Mouse (Mus musculus) embryonic facial prominence, embryonic 12.5 days (tissue): Measurements from ENCODE around the gene Zdhhc12. TPM values are rescaled to one million over a fixed set of nuclear protein-coding genes. Genes with fewer than 3 reads are reported as not detected.

ENCODE experiments used
- ATAC-seq: fragments of 200-750 bp; cut with Nextera tagmentation; 2 replicates; pipeline ENCODE4 v1.8.0; 2017; ENCODE audit not compliant: insufficient number of reproducible peaks, insufficient read depth, low FRiP score, low TSS enrichment
- H3K27ac ChIP-seq: fragments of 300-500 bp; sonication (generic); 2 replicates; pipeline ENCODE4 v1.5.1; 2016; ENCODE audit warnings: mild to moderate bottlenecking
- H3K27me3 ChIP-seq: fragments of 300-500 bp; sonication (generic); 2 replicates; pipeline ENCODE4 v1.6.1; 2016; ENCODE audit warnings: mild to moderate bottlenecking, moderate library complexity
- H3K36me3 ChIP-seq: fragments of 300-500 bp; sonication (generic); 2 replicates; pipeline ENCODE4 v1.6.1; 2016; ENCODE audit warnings: mild to moderate bottlenecking
- H3K4me1 ChIP-seq: fragments of 300-500 bp; sonication (generic); 2 replicates; pipeline ENCODE4 v1.6.1; 2016
- H3K4me2 ChIP-seq: fragments of 300-500 bp; sonication (generic); replicated peaks from 2 replicates; pipeline ENCODE4 v1.6.1; 2016; ENCODE audit warnings: mild to moderate bottlenecking, moderate library complexity
- H3K4me3 ChIP-seq: fragments of 300-500 bp; sonication (generic); 2 replicates; pipeline ENCODE4 v1.5.1; 2016; ENCODE audit warnings: mild to moderate bottlenecking
- H3K9ac ChIP-seq: fragments of 300-500 bp; sonication (generic); 2 replicates; pipeline ENCODE4 v1.6.1; 2016; ENCODE audit warnings: mild to moderate bottlenecking, moderate library complexity
- H3K9me3 ChIP-seq: fragments of 300-500 bp; sonication (generic); 2 replicates; pipeline ENCODE4 v1.6.1; 2016; ENCODE audit warnings: mild to moderate bottlenecking, moderate library complexity
- WGBS: fragments of 180-500 bp; shearing (Covaris S2); methylation state at CpG from one replicate; pipeline ENCODE4 v1.1.7; 2016; 5-methylcytosine and 5-hydroxymethylcytosine counted together
- polyA plus RNA-seq: library from polyadenylated mRNA; unstranded; fragments of >200 nt; fragmentation: Nextera tagmentation; extraction: Ambion mirVana; gene quantifications from 2 replicates; pipeline ENCODE4 v1.2.1, GENCODE M21; 2016

Zdhhc12 gene
- polyA plus RNA-seq, 1 experiment from 2014 or later: 27.7 TPM

- ATAC-seq: no peak
- Histone ChIP-seq H3K4me2 (peak overlapping the region; percentile 94), H3K4me3 (peak overlapping the region; percentile 54), H3K36me3 (peaks cover 18% of the 10 kb centered on the region), H3K9ac (peak overlapping the region; percentile 52; the same call in 1 of the 2 replicates), H3K27ac (peak overlapping the region; percentile 37), H3K27me3 (no peaks in the 10 kb centered on the region), H3K9me3 (no peaks in the 10 kb centered on the region), H3K4me1 (peaks cover 10% of the 10 kb centered on the region)
- WGBS: 63% methylated on average over 6 of the region's 6 CpGs
Measured at GRCm38 (mm10) chr2:30076959-30077358, 16.5 kb downstream of the Zdhhc12 start.

GRCm38 (mm10) chr2:30076439-30076838, 17.0 kb downstream of the Zdhhc12 start:
- 92% methylated on average over 9 of the region's 9 CpGs for WGBS
- no peaks in the 10 kb centered on the region for H3K9me3 ChIP-seq
- no peak overlapping the region for H3K4me3 ChIP-seq
- peaks cover 18% of the 10 kb centered on the region for H3K36me3 ChIP-seq
- H3K27me3 ChIP-seq: no peaks in the 10 kb centered on the region
- no peak for ATAC-seq
- H3K9ac ChIP-seq: no peak overlapping the region
- no peak overlapping the region for H3K27ac ChIP-seq
- H3K4me2 ChIP-seq: no peak overlapping the region
- H3K4me1 ChIP-seq: peaks cover 10% of the 10 kb centered on the region

GRCm38 (mm10) chr2:30075625-30076024, 17.8 kb downstream of the Zdhhc12 start:
- Histone ChIP-seq H3K9ac (no peak overlapping the region), H3K36me3 (peaks cover 19% of the 10 kb centered on the region), H3K27me3 (no peaks in the 10 kb centered on the region), H3K4me1 (peaks cover 10% of the 10 kb centered on the region), H3K4me2 (no peak overlapping the region), H3K9me3 (no peaks in the 10 kb centered on the region), H3K27ac (no peak overlapping the region), H3K4me3 (no peak overlapping the region)
- no peak for ATAC-seq
- WGBS: 79% methylated on average over 3 of the region's 3 CpGs

GRCm38 (mm10) chr2:30073285-30073684, 20.2 kb downstream of the Zdhhc12 start:
- 74% methylated on average over 3 of the region's 3 CpGs for WGBS
- H3K36me3 ChIP-seq: peaks cover 40% of the 10 kb centered on the region
- no peak for ATAC-seq
- no peaks in the 10 kb centered on the region for H3K27me3 ChIP-seq
- H3K4me1 ChIP-seq: peaks cover 9% of the 10 kb centered on the region
- H3K9ac ChIP-seq: no peak overlapping the region
- H3K4me2 ChIP-seq: no peak overlapping the region
- no peaks in the 10 kb centered on the region for H3K9me3 ChIP-seq
- no peak overlapping the region for H3K27ac ChIP-seq
- H3K4me3 ChIP-seq: no peak overlapping the region

GRCm38 (mm10) chr2:30072875-30073274, 20.6 kb downstream of the Zdhhc12 start:
- Histone ChIP-seq H3K9me3 (no peaks in the 10 kb centered on the region), H3K4me1 (peaks cover 6% of the 10 kb centered on the region), H3K4me3 (no peak overlapping the region), H3K27me3 (no peaks in the 10 kb centered on the region), H3K9ac (no peak overlapping the region), H3K4me2 (no peak overlapping the region), H3K36me3 (peaks cover 41% of the 10 kb centered on the region), H3K27ac (no peak overlapping the region)
- 78% methylated on average over 7 of the region's 7 CpGs for WGBS
- no peak for ATAC-seq

- H3K27ac ChIP-seq: no peak overlapping the region
- WGBS: 25% methylated on average over 7 of the region's 7 CpGs
Measured at GRCm38 (mm10) chr2:30067962-30068361, 25.5 kb downstream of the Zdhhc12 start.

GRCm38 (mm10) chr2:30067031-30067888, 26.2 kb downstream of the Zdhhc12 start:
- WGBS: under 1% methylated on average over 48 of the region's 69 CpGs
- Histone ChIP-seq H3K4me1 (peaks cover 33% of the 10 kb centered on the region), H3K4me2 (peak overlapping the region; percentile 67), H3K9me3 (no peaks in the 10 kb centered on the region), H3K4me3 (peak overlapping the region; percentile 100), H3K9ac (peak overlapping the region; percentile 100), H3K27ac (peak overlapping the region; percentile 100), H3K36me3 (peaks cover 23% of the 10 kb centered on the region), H3K27me3 (no peaks in the 10 kb centered on the region)
- ATAC-seq: 0 out of 2 replicates have a peak, but pooled peaks have one; percentile 1

More at GRCm38 (mm10) chr2:30067962-30068361, 25.5 kb downstream of the Zdhhc12 start:
- H3K4me1 ChIP-seq: peaks cover 32% of the 10 kb centered on the region
- peak overlapping the region; percentile 100 for H3K9ac ChIP-seq
- peak overlapping the region; percentile 100 for H3K4me3 ChIP-seq
- peaks cover 30% of the 10 kb centered on the region for H3K36me3 ChIP-seq
- peak overlapping the region; percentile 67 for H3K4me2 ChIP-seq
- H3K27me3 ChIP-seq: no peaks in the 10 kb centered on the region
- H3K9me3 ChIP-seq: no peaks in the 10 kb centered on the region
- no peak for ATAC-seq

GRCm38 (mm10) chr2:30066046-30066901, 27.2 kb downstream of the Zdhhc12 start:
- ATAC-seq: peak; percentile 94
- under 1% methylated on average over 72 of the region's 101 CpGs for WGBS
- Histone ChIP-seq H3K4me3 (peak overlapping the region; percentile 100), H3K27me3 (no peaks in the 10 kb centered on the region), H3K27ac (peak overlapping the region; percentile 100), H3K36me3 (peaks cover 23% of the 10 kb centered on the region), H3K9ac (peak overlapping the region; percentile 100), H3K4me2 (peak overlapping the region; percentile 67), H3K9me3 (no peaks in the 10 kb centered on the region), H3K4me1 (peaks cover 37% of the 10 kb centered on the region)

GRCm38 (mm10) chr2:30064298-30064697, 29.1 kb downstream of the Zdhhc12 start:
- Histone ChIP-seq H3K9ac (no peak overlapping the region), H3K36me3 (peaks cover 11% of the 10 kb centered on the region), H3K27me3 (no peaks in the 10 kb centered on the region), H3K4me1 (peaks cover 39% of the 10 kb centered on the region), H3K4me2 (peak overlapping the region; percentile 62), H3K4me3 (peak overlapping the region; percentile 58; the same call in 1 of the 2 replicates), H3K27ac (no peak overlapping the region), H3K9me3 (no peaks in the 10 kb centered on the region)
- 40% methylated on average over 3 of the region's 3 CpGs for WGBS
- no peak for ATAC-seq

GRCm38 (mm10) chr2:30063791-30064190, 29.7 kb downstream of the Zdhhc12 start:
- WGBS: 13% methylated on average over 2 of the region's 3 CpGs
- Histone ChIP-seq H3K4me1 (peaks cover 39% of the 10 kb centered on the region), H3K9ac (peak overlapping the region; percentile 70; the same call in 1 of the 2 replicates), H3K27ac (no peak overlapping the region; the same call in 1 of the 2 replicates), H3K4me2 (peak overlapping the region; percentile 62), H3K4me3 (peak overlapping the region; percentile 58), H3K36me3 (peaks cover 6% of the 10 kb centered on the region), H3K9me3 (no peaks in the 10 kb centered on the region), H3K27me3 (no peaks in the 10 kb centered on the region)
- ATAC-seq: no peak

GRCm38 (mm10) chr2:30063235-30063634, 30.2 kb downstream of the Zdhhc12 start:
- Histone ChIP-seq H3K4me2 (peak overlapping the region; percentile 62), H3K36me3 (peaks cover under 1% of the 10 kb centered on the region; the same call in 1 of the 2 replicates), H3K27me3 (no peaks in the 10 kb centered on the region), H3K9ac (peak overlapping the region; percentile 70), H3K4me3 (peak overlapping the region; percentile 58), H3K4me1 (peaks cover 35% of the 10 kb centered on the region), H3K27ac (peak overlapping the region; percentile 93), H3K9me3 (no peaks in the 10 kb centered on the region)
- no peak for ATAC-seq
- 6% methylated on average over 8 of the region's 8 CpGs for WGBS
